Mouse (Mus musculus): ENCODE data around the gene Smarcd3. TPM values are rescaled to one million over a fixed set of nuclear protein-coding genes. Genes with fewer than 3 reads are reported as not detected.
"Not testable (repeated sequence)": the region's sequence is repeated elsewhere in the genome, so short reads cannot be mapped to it uniquely, and the experiment has no call there.

Gene Smarcd3
- total RNA-seq, 2 experiments from 2014 or later: 199 to 207 TPM

- DNase-seq (ENCODE audit: low spot score): no peak
Measured at GRCm38 (mm10) chr5:24575948-24576347, 48.3 kb downstream of the Smarcd3 start.

GRCm38 (mm10) chr5:24556709-24557108 is 67.5 kb downstream of the Smarcd3 start, which contains the start of gene 4931409K22Rik:
TSS of gene 4931409K22Rik (minus strand) at chr5:24556809.
- no peak for DNase-seq (ENCODE audit: low spot score)

GRCm38 (mm10) chr5:24555335-24555734 is 68.9 kb downstream of the Smarcd3 start:
- DNase-seq (ENCODE audit: low spot score): not testable (repeated sequence)

GRCm38 (mm10) chr5:24553621-24554244 is 70.5 kb downstream of the Smarcd3 start:
- DNase-seq (ENCODE audit: low spot score): no peak

GRCm38 (mm10) chr5:24551317-24551688 is 72.9 kb downstream of the Smarcd3 start:
- DNase-seq (ENCODE audit: low spot score): no peak

- no peak for DNase-seq (ENCODE audit: low spot score)
Measured at GRCm38 (mm10) chr5:24550598-24551316, 73.5 kb downstream of the Smarcd3 start.

- DNase-seq (ENCODE audit: low spot score): no peak
Measured at GRCm38 (mm10) chr5:24542643-24543042, 81.6 kb downstream of the Smarcd3 start.

- DNase-seq (ENCODE audit: low spot score): no peak
Measured at GRCm38 (mm10) chr5:24541144-24541569, 83.1 kb downstream of the Smarcd3 start.

Small RNA genes within 50 kb of the gene (microRNA-seq; reads per million reads assigned to microRNA genes)
- gene Mir671: 285 reads per million, percentile 69 among the genes with 10 or more reads in this experiment

Other genes starting within 250 kb of the Smarcd3 start
- under 1 TPM; 0.16 to 0.19 TPM for gene Atg9b, start 232.3 kb downstream of the Smarcd3 start, total RNA-seq (2021)
- 10 to 100 TPM; 30.4 to 40.3 TPM for gene Abcb8, start 230.7 kb downstream of the Smarcd3 start, total RNA-seq (2021)
- gene Asic3, start 211.0 kb downstream of the Smarcd3 start, total RNA-seq (2021): under 1 TPM; 0.32 to 0.38 TPM
- gene Cdk5, start 200.9 kb downstream of the Smarcd3 start, total RNA-seq (2021): 10 to 100 TPM; 10.5 to 11.2 TPM
- 10 to 100 TPM; 13.9 to 14.3 TPM for gene Slc4a2, start 200.6 kb downstream of the Smarcd3 start, total RNA-seq (2021)
- gene Fastk, start 179.1 kb downstream of the Smarcd3 start, total RNA-seq (2021): 100 to 1,000 TPM; 183 to 194 TPM
- 10 to 100 TPM; 17.7 to 23.3 TPM for gene Tmub1, start 176.6 kb downstream of the Smarcd3 start, total RNA-seq (2021)
- gene Agap3, start 172.2 kb downstream of the Smarcd3 start, total RNA-seq (2021): 10 to 100 TPM; 74.3 to 84.7 TPM
- not detected for gene Gbx1, start 97.2 kb downstream of the Smarcd3 start, total RNA-seq (2021)
- gene Asb10, start 83.4 kb downstream of the Smarcd3 start, total RNA-seq (2021): 100 to 1,000 TPM; 101 to 107 TPM
- not detected for gene 4931409K22Rik, start 67.6 kb downstream of the Smarcd3 start, total RNA-seq (2021)
- 100 to 1,000 TPM; 108 to 112 TPM for gene Abcf2, start 46.9 kb downstream of the Smarcd3 start, total RNA-seq (2021)
- 10 to 100 TPM in 1 of 2 experiments, 1 to 10 TPM in 1; 8.9 to 10.3 TPM for gene Chpf2, start 37.7 kb downstream of the Smarcd3 start, total RNA-seq (2021)
- 10 to 100 TPM; 31.1 to 33.2 TPM for gene Nub1, start 61.1 kb upstream of the Smarcd3 start, total RNA-seq (2021)
- not detected for gene Wdr86, start 106.3 kb upstream of the Smarcd3 start, total RNA-seq (2021)
- not detected for gene Crygn, start 133.6 kb upstream of the Smarcd3 start, total RNA-seq (2021)
- gene Rheb, start 218.2 kb upstream of the Smarcd3 start, total RNA-seq (2021): 10 to 100 TPM; 62.1 to 71.5 TPM